Mouse (Mus musculus): ENCODE results near the gene Gm4565.
"Not testable (repeated sequence)": the region's sequence is repeated elsewhere in the genome, so short reads cannot be mapped to it uniquely, and the experiment has no call there.

Gene Gm4565

DNA sequence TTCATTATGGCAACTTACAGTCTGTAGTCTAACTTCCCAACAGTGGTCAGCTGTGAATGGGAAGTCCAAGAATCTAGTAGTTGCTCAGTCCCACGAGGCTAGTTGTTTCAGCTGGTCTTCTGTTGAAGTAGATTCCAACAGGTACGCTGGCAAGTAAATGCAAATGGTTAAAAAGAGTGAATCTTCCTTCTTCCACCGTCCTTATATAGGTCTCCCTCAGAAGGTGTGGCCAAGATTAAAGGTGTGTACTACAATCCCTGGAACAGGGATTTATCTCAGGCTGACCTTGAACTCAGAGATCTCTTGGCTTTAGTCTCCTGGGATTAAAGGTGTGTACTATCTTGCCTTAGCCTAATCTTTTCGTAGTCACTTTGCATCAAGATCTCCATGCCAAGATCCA is at the start of gene Gm4565:
Gm4565 (minus strand) TSS at position 101 of the 400 bp plus-strand sequence.
- not testable (repeated sequence) for DNase-seq (ENCODE audit: extremely low read depth, insufficient read length, low spot score)

DNA sequence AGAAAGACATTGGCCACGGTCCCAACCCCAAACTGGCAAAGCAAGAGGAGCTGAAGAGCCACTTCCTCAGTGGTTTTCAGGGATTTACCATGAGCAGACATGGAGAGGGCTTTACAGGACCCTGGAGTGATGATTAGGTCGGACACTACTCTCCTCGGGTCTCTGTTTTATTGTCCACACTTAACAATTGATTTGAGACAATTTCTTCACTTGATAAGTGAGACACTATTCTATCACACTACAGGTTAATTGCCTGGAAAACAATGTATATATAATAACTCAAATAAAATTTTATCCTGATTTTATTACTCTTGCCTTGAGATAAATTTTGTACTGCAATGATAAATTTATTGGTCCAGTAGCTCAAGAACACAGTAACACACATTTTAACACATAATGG is 22.7 kb downstream of the Gm4565 start, which contains the start of gene Gm4201:
Gm4201 (minus strand) TSS at position 101 of the 400 bp plus-strand sequence.
- not testable (repeated sequence) for DNase-seq (ENCODE audit: extremely low read depth, insufficient read length, low spot score)

DNA sequence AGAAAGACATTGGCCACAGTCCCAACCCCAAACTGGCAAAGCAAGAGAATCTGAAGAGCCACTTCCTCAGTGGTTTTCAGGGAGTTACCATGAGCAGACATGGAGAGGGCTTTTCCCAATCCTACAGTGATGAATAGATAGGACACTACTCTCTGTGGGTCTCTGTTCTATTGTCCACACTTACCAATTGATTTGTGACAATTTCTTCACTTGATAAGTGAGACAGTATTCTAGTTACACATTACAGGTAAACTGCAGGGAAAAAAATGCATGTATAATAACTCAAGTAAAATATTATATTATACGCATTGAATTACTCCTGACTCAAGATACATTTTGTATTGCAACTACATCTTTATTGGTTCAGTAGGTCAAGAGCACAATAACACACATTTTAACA is 53.1 kb downstream of the Gm4565 start, which contains the start of gene Gm8677:
Gm8677 (minus strand) TSS at position 101 of the 400 bp plus-strand sequence.
- DNase-seq (ENCODE audit: extremely low read depth, insufficient read length, low spot score), result not testable (repeated sequence)
